Mouse (Mus musculus) CD8-positive naive resting alpha-beta T cell, adult 2 months (primary cell): Measurements from ENCODE around the gene Phf10.
"Not testable (repeated sequence)": the region's sequence is repeated elsewhere in the genome, so short reads cannot be mapped to it uniquely, and the experiment has no call there.

Experiments
- DNase-seq, 2 experiments: peaks; one replicate each; pipeline ENCODE4 v3.0.0; 2022; ENCODE audit warnings: low read depth in 2 of 2, low spot score in 2 of 2

Gene Phf10

DNA sequence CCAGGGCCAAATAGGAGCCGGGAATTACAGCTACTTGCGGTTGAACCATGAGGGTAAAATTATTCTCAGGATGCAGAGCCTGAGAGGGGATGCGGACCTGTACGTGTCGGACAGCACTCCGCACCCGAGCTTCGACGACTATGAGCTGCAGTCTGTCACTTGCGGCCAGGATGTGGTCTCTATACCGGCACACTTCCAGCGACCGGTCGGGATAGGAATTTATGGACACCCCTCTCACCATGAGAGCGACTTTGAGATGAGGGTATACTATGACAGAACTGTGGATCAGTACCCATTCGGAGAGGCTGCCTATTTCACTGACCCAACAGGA lies 17.4 kb downstream of the Phf10 start:
- DNase-seq, result no peak

DNA sequence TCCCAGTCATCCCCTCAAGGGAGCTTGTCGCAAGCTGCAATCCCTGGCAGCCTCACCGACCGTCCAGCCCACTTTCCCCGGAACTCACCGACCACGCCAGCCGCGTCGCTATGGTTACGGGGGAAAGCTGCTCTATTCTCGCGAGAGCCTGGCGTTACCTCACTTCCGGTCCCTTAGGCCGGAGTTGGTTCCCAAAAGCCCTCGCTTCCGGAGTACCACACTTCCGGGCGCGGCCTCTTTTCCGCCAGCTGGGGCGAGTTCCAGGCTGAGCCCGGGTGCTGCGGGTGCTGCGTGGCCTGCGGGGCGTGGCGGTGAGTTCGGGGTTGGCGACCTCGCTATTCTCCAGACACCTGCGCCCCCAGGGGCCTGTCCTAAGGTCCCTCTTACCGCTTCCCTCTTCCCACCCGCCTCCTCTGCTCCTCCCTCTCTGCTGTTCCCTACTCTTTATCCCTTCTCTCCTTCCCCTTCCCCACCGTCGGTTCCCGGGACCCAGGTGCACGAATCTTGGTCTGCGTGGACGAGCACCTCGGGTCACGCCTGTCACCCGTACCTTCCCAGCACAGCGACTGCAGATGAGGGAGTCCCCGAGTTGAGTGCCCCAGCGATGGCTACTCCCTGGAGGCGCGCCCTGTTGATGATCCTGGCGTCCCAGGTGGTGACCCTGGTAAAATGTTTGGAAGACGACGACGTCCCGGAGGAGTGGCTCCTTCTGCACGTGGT lies 17.9 kb downstream of the Phf10 start, which contains the start of the genes Wdr27 and 1600012H06Rik:
Gene Wdr27, minus strand, starts transcription at position 150 of the 720 bp plus-strand sequence.
Gene 1600012H06Rik, plus strand, starts transcription at position 176 of the 720 bp plus-strand sequence.
- peak; percentile 97 for DNase-seq

DNA sequence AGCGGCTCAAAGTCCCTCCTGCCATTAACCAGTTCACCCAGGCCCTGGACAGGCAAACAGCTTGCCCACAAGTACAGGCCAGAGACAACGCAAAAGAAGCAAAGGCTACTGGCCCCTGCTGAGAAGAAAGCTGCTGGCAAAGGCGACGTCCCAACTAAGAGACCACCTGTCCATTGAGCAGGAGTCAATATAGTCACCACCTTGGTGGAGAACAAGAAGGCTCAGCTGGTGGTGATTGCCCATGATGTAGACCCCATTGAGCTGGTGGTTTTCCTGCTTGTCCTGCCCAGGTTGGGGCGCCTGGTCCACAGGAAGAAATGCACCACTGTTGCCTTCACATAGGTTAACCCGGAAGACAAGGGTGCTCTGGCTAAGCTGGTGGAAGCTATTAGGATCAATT lies 18.9 kb downstream of the Phf10 start:
- DNase-seq, result not testable (repeated sequence)

DNA sequence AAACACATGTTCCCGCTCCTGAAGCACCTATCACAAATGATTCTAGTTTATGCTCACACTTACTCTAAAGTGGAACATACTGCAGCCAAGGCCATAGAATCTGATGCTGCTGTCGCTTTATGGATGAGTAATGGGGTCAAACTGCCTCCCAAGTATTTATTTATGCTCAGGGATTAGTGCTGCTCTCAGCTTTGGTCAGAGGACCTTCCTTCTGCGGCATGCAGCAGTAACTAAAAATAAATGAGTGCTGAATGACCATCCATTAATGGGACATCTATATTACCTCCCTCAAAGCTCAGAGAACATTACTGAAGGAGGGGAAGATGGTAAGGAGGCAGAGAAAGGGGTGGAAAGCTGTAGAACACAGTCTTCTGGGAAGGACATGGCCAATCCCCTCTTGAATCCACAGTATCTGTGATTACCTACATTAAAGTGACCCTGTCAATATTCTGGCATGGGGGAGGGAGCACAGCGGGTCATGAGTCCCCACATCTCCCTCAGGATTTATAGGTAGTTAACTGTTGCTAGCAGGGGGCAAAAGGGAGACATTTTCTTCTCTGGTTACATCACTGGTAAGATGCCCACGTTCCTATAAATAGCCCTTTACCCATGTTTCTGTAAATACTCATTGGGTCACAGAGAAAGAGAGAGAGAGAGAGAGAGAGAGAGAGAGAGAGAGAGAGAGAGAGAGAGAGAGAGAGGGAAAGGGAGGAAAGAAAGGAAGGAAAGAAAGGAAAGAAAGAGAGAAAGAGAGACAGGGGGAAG lies 25.1 kb downstream of the Phf10 start:
- no peak for DNase-seq

DNA sequence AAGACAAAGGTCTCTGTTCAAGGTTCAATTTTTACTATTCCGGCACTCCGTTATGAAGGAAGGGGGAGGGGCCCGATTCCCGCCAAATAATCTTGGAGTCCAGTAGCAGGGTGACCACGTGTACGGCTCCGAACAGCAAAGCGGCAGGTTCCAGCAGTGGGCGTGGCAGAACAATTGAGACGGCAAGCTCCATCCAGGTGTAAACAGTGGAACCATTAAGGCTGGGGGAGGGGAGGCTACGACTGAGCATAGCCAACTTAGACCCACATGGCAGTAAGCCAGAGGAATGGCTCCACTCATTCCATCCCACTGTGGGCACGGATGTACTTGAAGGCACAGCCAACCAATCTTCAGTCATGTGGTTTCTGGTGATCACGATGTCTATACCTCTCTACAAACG lies 25.8 kb downstream of the Phf10 start:
- not testable (repeated sequence) for DNase-seq

DNA sequence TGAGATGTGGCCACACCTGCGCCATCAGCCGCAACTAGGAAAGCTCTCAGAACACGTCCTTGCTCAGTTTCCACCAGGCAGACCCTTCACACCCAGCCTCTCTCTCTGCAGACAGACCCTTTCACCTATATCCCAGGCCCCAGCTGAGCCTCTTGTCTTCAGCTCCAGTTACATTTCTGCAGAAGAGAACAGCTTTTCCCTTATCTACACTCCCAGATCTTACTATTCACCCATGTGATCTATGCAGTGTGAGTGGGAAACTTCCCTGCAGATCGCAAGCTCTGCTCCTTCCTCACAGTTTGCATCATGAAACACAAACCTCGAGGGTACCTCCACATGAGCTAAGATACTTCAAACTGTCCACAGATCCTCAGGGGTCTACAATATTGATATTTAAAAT lies 29.6 kb downstream of the Phf10 start:
- no peak for DNase-seq

DNA sequence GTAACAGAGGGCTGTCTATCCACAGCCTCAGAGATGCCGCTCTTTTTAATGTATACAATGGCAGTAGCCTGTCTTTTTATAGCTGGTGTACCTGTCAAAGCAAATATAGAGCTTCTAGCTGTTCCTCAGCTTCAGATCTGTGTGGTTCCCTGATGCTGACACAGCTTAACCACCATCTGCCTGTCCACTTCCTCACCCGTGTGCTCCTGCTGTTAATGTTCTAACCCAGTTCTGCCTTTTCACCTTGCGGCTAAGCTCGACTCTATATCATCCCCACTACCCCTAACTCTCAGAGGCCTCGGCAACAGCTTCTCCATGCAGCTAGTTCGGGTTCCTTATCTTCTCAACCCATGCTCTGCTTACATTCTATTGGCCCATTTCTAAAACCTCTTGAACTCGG lies 30.4 kb downstream of the Phf10 start:
- no peak for DNase-seq

DNA sequence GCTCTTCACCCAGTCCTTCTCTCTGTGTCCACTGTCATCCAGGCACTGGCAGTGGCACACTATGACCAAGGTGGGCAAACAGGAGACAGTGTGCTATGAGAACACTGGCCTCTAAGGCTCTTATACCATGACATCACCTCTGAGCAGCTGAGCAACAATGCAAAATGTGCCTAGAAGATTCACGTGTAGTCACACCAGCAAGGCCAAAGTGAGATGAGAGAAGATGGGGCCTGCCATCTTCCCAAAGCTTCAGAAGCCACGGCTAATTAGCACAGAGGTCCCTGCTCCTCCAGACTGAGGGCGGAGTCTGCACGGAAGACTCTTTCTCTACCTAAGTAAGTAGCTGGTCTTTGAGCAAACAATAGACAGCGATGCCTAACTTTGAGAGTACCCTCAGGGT lies 32.4 kb downstream of the Phf10 start:
- DNase-seq, result no peak

DNA sequence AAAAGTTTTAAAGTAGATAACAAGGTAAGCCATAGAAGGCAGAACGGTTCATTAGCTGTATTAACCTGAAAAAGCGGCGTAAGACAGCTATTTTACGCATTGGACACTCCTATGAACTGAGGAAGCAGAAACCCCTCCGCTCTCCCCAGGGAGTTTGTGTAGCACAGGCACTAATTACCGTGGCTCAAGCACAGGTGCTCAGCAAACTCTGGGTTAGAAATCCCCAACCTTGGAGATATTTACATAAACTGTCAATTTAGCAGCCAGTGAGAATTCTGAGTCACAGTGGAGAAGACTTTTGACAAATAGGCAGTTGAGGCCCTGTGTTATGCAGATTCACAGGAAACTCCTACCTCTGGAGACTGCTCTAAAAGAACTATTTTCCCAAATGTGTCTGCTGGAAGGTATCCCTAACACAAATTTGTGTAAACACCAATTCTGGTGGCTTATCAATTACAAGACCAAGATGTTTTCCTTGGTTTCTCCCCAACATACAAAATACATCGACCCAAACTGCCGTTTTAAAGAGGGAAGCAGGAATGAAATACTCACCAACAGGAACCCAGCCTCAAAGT lies 33.3 kb downstream of the Phf10 start:
- DNase-seq, result no peak

DNA sequence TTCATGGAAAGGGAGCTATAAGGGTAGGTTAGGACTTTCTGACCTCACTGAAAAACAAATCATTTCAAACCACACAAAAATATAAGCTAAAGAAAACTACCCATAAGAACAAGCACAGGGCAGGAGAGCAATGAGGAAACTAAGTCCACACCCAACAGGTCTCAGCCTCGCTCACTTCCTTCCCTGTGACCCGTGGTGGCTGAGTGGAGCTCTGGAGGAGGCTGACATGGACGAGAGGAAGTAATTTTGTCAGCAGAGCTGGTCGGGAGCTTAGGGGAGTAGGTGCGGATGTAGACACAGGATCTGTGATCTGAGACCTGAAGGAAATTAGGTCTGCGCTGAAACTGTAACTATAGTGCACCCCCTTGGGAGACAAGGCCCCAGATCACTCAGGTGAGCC lies 39.5 kb downstream of the Phf10 start:
- no peak for DNase-seq

DNA sequence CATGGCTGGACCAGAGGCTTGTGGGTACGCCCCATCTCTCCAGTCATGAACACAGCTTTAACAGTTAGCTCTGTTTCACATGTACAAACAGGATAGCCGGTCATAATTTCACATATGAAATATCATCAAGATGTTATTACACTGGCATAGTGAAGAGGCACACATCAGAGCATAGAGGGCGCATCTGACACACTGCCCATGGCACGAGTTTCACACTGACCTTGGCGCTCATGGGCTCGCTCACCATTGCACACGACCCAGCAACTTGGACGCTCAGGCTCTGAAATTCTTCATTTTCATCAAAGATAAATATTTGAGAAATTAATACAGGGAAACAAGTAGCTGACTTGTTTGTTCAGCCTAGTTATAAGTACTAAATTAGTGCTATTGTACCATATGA lies 43.2 kb downstream of the Phf10 start:
- DNase-seq, result no peak

DNA sequence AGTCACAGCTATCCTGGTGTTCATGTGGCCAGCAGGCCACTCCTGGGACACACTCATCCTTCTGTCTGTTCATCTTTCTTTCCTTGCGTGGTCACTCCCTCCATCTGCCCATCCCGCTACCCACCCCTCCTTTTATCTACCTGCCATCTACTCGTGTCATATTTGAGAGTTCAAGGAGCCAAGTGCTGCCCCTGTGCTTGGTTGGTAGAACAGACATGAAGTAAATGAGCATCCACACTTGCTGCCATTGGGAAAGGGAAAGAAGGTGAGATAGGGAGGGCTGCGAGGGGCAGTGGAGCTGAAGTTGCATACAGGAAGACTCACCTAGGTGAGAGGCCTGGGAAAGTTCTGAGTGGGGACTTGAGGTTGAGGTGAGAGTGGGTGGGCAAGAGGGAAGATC lies 46.7 kb downstream of the Phf10 start:
- no peak for DNase-seq

DNA sequence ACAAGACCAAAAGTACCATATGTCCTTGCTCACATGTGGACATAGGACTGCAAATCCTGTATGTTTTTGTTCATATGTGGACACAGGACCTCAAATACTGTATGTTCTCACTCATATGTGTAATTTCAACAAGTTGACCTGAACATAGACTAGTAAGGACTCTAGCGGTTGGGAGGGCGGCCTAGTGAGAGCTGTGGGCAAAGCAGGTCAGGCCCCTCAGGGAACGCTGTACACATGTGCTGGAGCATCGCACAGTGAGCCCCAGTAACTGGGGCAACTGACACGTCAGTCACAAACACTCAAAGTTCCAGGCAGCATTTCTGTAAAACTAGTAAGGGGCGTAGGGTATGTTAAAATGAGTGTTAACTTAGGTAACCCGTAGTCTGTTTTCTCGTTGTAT lies 48.1 kb downstream of the Phf10 start:
- DNase-seq, result no peak

DNA sequence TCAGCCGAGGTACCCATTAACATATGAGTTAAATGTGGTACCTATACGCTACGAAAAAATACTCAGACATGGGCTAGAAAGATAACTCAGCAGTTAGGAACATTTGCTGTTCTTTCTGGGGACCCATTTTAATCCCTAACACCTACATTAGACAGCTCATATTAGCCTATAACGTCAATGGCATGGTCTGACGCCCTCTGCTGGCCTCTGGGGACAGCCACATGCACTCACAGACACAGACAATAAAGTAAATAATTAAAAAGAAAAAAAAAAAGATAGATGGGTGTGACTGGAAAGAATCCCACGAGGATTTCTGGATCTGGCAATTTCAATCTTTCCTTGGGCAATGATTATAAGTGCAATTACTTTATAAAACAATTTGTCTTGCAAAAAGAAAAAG lies 48.7 kb downstream of the Phf10 start:
- DNase-seq, result no peak

DNA sequence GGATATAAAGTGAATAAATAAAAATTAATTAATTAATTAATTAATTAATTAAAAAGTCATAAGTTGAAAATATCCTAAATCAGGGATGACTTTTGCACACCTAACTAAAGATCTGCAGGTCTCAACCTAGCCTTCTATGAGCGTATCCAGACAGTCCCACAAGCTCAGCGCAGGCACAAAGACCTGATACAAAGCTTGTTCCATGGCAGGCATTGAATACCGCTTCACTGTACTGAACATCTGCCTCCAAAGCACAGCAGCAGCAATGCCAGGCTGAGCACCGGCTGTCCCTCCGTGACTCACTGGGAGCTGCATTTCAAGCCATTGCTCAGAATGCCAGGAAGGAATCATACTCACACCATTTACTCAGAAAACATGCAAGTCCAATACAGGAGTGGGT lies 50.3 kb downstream of the Phf10 start:
- DNase-seq, result no peak

DNA sequence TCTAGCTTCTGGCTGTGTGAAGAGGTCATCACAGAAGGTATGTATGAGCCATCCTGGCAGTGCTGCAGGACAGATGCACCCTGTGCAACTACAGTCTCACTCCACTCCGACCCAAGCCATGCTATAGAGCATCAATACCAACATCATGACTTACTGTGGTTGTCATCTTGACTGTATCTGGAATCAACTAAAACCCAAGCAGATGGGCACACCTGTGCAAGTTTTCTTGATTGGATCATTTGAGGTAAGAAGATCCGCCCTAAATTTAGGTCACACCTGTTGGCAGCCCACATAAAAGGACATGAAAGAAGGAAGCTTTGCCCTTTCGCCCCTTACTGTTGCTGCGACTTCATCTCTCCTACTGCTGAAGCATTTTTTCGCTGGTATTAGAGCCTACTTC lies 51.7 kb downstream of the Phf10 start:
- DNase-seq, result no peak

DNA sequence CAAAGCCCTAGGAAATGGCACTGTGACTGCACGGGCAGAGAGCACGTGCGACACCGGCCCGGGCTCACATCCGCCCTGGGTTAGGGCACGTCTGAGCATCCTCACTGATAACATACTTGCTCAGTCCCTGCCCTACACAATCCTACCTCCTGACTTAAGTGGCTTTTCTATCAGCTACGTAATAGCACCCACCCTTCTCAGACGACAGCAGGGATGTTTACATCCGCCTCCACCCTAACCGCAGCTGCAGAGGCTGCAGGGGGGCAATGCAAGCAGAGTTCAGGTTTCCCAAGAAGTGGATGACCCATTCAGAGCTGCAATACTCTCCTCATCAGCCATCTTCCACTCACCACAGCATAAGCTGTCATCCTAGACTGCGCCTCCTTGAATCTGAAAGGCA lies 53.9 kb downstream of the Phf10 start:
- DNase-seq, result peak; percentile 4 to 16

DNA sequence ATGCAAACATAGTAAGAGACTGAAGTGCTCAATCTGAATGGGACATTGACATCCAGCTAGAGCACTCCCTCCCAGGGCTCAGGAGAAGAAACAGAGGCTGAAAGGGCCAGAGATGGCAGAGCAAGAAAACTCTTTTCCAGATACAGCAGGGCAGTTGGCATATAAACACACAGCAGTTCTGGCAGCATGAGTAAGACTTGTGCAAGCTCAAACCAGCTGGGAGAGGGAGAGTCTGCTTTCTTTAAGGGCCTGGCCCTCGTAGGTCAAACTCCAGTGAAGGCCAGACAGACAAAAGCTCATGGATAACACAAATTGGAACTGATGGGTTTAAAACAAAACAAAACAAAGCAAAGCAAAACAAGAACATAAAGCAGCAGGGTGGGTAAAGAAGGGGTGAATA lies 54.5 kb downstream of the Phf10 start:
- no peak for DNase-seq

DNA sequence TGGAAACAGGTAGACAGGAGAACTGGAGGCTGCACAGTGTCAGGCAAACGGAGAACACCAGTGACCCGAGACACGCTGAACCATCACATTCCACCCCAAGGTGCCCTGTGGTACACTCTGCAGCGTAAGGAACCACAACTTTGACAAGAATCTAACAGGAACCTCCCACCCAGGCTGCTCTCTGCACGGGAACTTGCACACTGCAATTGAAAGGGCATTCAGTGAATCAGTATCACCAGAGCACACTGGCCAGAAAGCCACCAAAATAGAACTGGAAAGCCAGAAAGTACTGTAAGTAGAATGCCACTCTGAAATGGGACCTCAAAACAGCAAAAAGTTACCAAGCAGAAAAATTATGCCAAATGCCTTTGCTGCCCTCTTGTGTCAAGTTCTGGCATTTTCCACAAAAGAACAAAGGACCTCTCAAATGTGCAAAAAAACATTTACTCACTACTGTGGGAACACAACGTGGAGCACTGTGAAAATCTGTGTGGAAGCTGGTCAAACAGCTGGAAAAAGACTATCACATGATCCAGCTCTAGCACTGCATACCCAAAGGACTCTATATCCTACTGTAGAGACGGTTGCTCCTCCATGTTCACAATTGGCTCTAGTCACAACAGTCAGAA lies 56.3 kb downstream of the Phf10 start:
- DNase-seq, result peak; percentile 53 to 69

DNA sequence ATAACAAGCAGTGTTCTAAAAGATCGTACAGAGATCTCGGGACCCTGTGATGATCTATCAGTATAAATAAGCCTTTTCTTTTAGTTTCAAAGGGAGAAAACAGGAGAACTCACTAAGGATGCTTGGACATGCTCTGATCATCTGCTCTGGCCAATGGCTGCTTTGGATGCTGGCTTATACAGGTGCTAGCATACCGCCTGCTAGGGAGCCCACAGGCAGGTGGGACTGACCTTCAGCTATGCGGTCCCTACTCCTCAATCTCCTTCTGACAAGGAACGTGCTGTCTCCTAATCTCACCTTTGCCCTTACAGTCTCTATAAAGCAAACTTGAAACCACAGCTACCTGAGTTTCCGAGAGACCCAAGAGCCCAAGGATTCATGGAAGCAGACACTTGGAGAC lies 56.9 kb downstream of the Phf10 start:
- no peak for DNase-seq

DNA sequence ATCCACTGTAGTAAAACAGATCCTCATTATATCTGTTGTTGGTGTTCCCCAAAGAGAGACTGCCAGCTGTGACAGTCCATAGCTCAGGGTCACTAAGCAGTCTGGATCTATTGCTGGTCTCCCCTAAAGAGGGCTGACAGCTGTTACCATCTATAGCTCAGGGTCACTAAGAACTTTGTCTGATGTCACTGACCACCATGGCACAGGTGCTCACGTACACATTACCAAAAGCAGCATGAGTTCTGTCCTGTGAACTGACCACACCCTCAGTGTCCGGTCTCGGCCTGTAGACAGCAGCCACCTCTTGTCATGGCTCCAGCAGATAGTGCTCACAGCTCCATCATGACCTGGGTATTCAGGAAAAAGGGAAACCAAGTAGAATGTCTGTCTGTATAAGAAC lies 57.9 kb downstream of the Phf10 start:
- no peak for DNase-seq

DNA sequence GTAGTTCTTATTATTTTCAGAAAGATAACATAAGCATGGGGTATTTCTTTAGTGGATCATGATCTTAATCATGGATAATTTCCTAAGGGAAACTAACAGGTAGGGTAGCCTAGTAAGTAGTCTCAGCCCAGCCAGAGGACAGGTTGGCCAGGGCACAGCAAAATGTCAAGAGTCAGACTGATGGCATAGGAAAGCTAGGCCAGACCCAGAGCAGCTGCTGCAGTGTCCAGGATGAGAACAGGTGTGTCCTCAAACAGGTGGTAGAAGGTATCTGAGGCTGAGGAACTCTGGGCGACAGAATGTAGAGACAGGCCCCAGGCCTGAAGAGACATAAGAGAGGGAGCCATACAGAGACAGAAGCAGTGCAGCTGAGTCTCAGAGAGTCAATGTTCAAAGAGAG lies 62.1 kb downstream of the Phf10 start:
- DNase-seq, result no peak
